Mouse (Mus musculus): ENCODE results near the gene Cdc20. TPM values are rescaled to one million over a fixed set of nuclear protein-coding genes. Genes with fewer than 3 reads are reported as not detected.

Gene Cdc20
- polyA plus RNA-seq, 1 experiment from 2014 or later = 23.4 TPM

DNA sequence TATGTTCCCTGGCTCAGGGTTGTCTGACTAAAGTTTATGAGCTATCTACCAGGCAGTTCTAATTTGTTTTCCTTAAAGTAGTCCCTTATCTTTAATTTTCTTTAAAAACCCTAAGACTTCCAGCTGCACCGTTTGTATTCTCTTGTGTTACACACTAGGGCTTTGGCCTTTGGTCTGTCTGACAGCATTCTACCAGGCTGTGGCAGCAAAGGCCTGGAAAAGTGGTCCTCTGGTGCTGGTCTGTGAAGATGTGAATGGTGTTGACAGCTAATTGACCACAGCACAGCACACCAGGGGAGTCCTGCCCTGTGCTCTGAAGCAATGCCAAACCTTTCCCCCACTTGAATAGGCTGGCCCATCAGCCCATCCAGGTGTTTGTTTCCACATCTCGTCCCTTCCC lies 21.4 kb downstream of the Cdc20 start:
- Histone ChIP-seq H3K9me3 (replicated peaks) (no peaks in the 10 kb centered on the region), H3K4me3 (replicated peaks) (no peak overlapping the region), H3K4me2 (no peak overlapping the region), H3K27ac (replicated peaks) (no peak overlapping the region), H3K9ac (replicated peaks) (no peak overlapping the region), H3K27me3 (replicated peaks) (no peaks in the 10 kb centered on the region), H3K36me3 (peaks cover 87% of the 10 kb centered on the region), H3K4me1 (peaks cover 1% of the 10 kb centered on the region; the same call in 1 of the 2 replicates)
- ATAC-seq (ENCODE audit: low FRiP score) = no peak
- 88% methylated on average over 2 of the region's 2 CpGs for WGBS

DNA sequence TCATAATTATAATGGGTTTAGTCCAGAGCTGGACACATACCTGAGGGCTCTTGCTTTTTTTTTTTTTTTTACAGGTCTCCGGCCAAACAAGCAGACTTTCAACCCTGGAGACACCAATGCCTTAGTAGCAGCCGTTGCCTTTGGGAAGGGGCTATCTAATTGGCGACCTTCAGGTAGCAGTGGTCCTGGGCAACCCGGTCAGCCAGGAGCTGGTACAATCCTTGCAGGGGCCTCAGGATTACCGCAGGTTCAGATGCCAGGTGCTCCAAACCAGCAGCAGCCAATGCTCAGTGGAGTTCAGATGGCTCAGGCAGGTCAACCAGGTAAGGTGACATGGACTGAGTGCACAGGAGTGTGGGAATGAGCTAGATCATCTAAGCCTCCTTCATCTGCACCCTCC lies 23.6 kb downstream of the Cdc20 start:
- Histone ChIP-seq H3K4me2 (no peak overlapping the region), H3K9me3 (replicated peaks) (no peaks in the 10 kb centered on the region), H3K4me1 (peaks cover 15% of the 10 kb centered on the region), H3K9ac (replicated peaks) (no peak overlapping the region), H3K27me3 (replicated peaks) (no peaks in the 10 kb centered on the region), H3K36me3 (peaks cover 69% of the 10 kb centered on the region), H3K4me3 (replicated peaks) (no peak overlapping the region), H3K27ac (replicated peaks) (no peak overlapping the region)
- ATAC-seq (ENCODE audit: low FRiP score) = no peak
- WGBS = 94% methylated on average over 5 of the region's 5 CpGs

DNA sequence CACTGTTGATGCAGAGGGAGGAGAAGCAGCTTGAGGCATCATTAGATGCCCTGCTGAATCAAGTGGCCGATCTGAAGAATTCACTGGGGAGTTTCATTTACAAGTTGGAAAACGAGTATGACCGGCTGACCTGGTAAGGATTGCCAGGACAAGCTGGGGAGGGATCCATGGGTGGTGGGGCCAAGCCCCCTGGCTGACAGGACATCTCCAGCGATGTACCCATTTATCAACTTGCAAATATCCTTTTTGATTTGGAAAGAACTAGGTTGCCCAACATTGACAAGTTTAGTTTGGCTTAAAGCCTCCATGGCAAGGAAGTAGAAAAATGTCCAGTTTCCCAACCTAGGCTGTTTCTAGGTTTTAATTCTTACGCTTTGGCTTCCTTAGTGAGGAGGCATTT lies 26.3 kb downstream of the Cdc20 start:
- WGBS = 96% methylated on average over 5 of the region's 5 CpGs
- Histone ChIP-seq H3K4me3 (replicated peaks) (no peak overlapping the region), H3K4me1 (peaks cover 28% of the 10 kb centered on the region), H3K27me3 (replicated peaks) (no peaks in the 10 kb centered on the region), H3K36me3 (peaks cover 46% of the 10 kb centered on the region), H3K27ac (replicated peaks) (no peak overlapping the region), H3K9me3 (replicated peaks) (no peaks in the 10 kb centered on the region), H3K4me2 (no peak overlapping the region), H3K9ac (replicated peaks) (no peak overlapping the region)
- ATAC-seq (ENCODE audit: low FRiP score) = no peak

DNA sequence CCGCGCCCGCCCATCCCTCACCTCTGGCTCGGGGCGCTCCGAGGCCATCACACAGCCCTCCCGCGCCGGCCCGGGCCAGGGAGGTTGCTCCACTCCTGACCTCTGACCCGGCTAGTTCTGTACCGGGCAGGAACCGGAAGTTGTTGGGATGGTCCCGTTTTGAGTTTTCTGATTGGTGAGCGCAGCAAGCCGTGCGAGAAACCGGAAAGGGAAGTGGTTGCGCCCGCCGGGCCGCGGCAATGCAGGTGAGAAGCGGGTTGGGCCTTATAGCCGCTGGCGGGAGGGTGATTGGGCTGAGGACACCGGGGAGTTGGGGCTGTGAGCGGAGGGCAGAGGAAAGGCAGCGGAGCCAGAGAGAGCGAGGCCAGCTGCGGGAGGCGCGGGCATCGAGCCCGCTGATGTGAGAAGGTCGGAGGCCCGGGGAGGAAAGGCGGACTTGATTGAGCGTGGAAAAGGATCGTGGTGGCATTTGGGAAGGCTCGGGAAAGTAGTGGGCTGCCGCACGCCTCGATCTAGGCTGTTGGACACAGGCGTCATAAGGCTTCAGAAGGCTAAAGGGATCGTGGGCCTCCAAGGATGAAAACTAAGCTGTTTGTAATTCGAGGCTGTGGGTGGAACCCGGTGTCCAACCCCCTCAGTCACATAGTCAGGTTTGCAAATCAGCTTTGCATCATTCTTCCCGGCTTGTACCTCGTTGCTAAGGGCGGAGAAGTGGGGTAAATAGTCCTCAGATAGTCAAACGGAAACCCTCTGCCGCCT lies 27.8 kb downstream of the Cdc20 start, which contains the start of the genes Szt2 and Med8:
Szt2 (minus strand) TSS at position 132 of the 759 bp plus-strand sequence.
Med8 (plus strand) TSS at position 196 of the 759 bp plus-strand sequence.
- peaks cover 40% of the 10 kb centered on the region for H3K36me3 ChIP-seq
- WGBS = under 1% methylated on average over 53 of the region's 53 CpGs

DNA sequence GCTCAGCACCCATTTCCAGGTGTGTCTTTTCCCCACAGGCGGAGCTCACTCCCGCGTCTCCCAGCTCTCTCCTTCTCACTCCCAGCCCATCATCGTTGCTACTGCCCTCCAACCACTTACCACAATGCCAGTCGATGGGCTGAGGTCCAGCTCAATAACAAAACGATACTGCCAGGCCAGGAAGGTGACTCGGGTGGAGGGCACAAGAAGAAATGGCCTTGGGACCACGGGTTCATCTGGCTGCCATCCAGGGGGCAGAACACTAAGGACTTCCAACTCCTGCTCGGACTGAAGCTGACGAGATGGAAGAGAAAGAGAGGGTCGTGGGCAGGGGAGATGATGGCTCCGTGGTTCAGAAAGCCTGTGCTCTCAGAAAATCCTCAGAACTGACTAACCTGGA lies 34.5 kb downstream of the Cdc20 start:
- H3K9me3 ChIP-seq (replicated peaks) = no peaks in the 10 kb centered on the region
- no peak for ATAC-seq (ENCODE audit: low FRiP score)
- no peak overlapping the region for H3K9ac ChIP-seq (replicated peaks)
- peaks cover 4% of the 10 kb centered on the region for H3K4me1 ChIP-seq
- H3K27me3 ChIP-seq (replicated peaks) = no peaks in the 10 kb centered on the region
- no peak overlapping the region for H3K4me2 ChIP-seq
- peaks cover 64% of the 10 kb centered on the region for H3K36me3 ChIP-seq
- WGBS = 93% methylated on average over 12 of the region's 12 CpGs
- H3K4me3 ChIP-seq (replicated peaks) = no peak overlapping the region
- H3K27ac ChIP-seq (replicated peaks) = no peak overlapping the region

More for the DNA sequence above, 27.8 kb downstream of the Cdc20 start, which contains the start of the genes Szt2 and Med8:
- Histone ChIP-seq H3K27ac (replicated peaks) (peak within 1 kb of the TSS; percentile 80), H3K4me3 (replicated peaks) (peak within 1 kb of the TSS; percentile 93), H3K9me3 (replicated peaks) (no peaks in the 10 kb centered on the region), H3K4me2 (peak within 1 kb of the TSS; percentile 85), H3K4me1 (peaks cover 28% of the 10 kb centered on the region), H3K27me3 (replicated peaks) (no peaks in the 10 kb centered on the region), H3K9ac (replicated peaks) (peak within 1 kb of the TSS; percentile 89)
- ATAC-seq (ENCODE audit: low FRiP score) = peak; percentile 96

DNA sequence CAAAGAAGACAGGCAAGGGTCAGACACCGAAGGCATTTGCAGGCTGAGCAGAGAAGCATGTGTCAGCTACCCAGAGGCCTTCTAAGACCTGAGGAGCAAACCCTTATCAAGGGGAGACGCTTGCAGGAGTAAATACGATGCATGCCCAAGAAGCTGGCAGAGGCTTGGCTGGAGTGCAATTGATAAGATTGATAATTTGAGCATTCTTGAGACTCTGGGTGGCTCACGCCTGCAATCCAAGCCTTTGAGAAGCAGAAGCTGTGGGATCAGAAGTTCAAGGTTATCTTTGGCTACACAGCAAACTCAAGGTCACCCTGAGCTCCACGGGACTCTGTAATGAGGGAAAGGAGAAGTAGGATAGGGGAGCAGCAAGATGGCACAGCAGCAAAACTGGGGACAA lies 35.2 kb downstream of the Cdc20 start:
- no peaks in the 10 kb centered on the region for H3K9me3 ChIP-seq (replicated peaks)
- 94% methylated on average over 5 of the region's 5 CpGs for WGBS
- no peak for ATAC-seq (ENCODE audit: low FRiP score)
- H3K4me1 ChIP-seq = no peaks in the 10 kb centered on the region
- H3K9ac ChIP-seq (replicated peaks) = no peak overlapping the region
- no peak overlapping the region for H3K4me2 ChIP-seq
- H3K4me3 ChIP-seq (replicated peaks) = no peak overlapping the region
- H3K36me3 ChIP-seq = peaks cover 72% of the 10 kb centered on the region
- no peak overlapping the region for H3K27ac ChIP-seq (replicated peaks)
- no peaks in the 10 kb centered on the region for H3K27me3 ChIP-seq (replicated peaks)

DNA sequence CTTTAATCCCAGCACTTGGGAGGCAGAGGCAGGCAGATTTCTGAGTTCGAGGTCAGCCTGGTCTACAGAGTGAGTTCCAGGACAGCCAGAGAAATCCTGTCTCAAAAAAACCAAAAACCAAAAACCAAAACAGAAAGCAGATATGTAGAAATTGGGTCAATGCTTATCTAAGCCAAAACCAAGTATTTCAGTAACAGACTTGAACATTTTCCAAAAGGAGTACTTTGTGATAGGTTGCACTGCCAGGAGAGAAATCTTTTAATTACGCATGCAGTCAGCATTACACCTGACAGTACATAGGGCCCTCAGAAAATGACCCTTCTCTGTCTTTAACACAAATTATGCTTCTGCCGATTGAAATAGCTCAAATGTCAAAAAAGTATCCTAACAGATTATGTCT lies 35.7 kb downstream of the Cdc20 start:
- Histone ChIP-seq H3K4me1 (no peaks in the 10 kb centered on the region), H3K27me3 (replicated peaks) (no peaks in the 10 kb centered on the region), H3K4me3 (replicated peaks) (no peak overlapping the region), H3K36me3 (peaks cover 77% of the 10 kb centered on the region), H3K9ac (replicated peaks) (no peak overlapping the region), H3K27ac (replicated peaks) (no peak overlapping the region), H3K4me2 (no peak overlapping the region), H3K9me3 (replicated peaks) (no peaks in the 10 kb centered on the region)
- WGBS = 91% methylated on average over 3 of the region's 3 CpGs
- no peak for ATAC-seq (ENCODE audit: low FRiP score)

DNA sequence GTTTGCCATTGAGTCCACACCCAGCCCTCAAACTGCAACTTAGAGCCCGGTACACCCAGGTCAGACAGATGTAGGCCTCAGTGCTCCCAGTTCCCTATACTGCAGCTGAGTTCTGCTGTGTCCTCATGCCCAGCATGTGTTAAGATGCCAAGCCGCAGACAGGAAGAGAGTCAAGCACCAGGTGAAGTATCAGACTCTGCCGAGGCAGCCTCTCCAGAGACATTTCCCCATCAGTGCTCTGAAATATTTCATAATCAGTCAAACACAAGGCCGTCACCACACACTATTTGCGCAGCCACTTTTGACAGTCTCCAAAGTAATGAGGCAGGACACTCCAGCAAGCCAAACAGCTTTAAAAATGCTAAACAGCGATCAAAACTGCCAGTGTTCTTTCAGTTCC lies 38.8 kb downstream of the Cdc20 start:
- Histone ChIP-seq H3K4me3 (replicated peaks) (no peak overlapping the region), H3K9me3 (replicated peaks) (no peaks in the 10 kb centered on the region), H3K9ac (replicated peaks) (no peak overlapping the region), H3K27me3 (replicated peaks) (no peaks in the 10 kb centered on the region), H3K4me2 (no peak overlapping the region), H3K4me1 (no peaks in the 10 kb centered on the region), H3K27ac (replicated peaks) (no peak overlapping the region), H3K36me3 (peaks cover 96% of the 10 kb centered on the region)
- WGBS = 96% methylated on average over 6 of the region's 6 CpGs
- ATAC-seq (ENCODE audit: low FRiP score) = no peak

DNA sequence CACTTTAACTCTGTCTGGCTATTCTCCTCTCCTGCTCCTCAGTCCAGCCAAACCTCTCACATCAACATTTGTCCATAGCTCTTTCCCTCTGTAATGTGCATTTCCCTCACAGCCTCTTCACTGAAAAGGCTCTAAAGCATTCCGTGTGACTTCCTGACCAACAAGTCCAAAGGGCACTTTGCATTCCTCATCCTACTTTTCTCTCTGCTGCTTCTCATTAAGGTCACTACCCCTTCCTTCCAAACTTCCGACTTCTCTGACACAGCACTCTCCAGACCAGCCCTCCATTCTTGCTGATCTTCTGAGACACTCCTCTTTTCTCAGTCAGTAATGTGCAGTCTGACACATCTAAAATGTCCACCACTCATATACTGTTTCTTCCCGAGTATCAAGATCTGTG lies 40.7 kb downstream of the Cdc20 start:
- H3K27ac ChIP-seq (replicated peaks) = no peak overlapping the region
- no peak overlapping the region for H3K4me3 ChIP-seq (replicated peaks)
- H3K27me3 ChIP-seq (replicated peaks) = no peaks in the 10 kb centered on the region
- no peak for ATAC-seq (ENCODE audit: low FRiP score)
- no peaks in the 10 kb centered on the region for H3K4me1 ChIP-seq
- H3K36me3 ChIP-seq = peaks cover 97% of the 10 kb centered on the region
- no peak overlapping the region for H3K9ac ChIP-seq (replicated peaks)
- H3K9me3 ChIP-seq (replicated peaks) = no peaks in the 10 kb centered on the region
- H3K4me2 ChIP-seq = no peak overlapping the region
- WGBS = 82% methylated on average over 3 of the region's 3 CpGs

DNA sequence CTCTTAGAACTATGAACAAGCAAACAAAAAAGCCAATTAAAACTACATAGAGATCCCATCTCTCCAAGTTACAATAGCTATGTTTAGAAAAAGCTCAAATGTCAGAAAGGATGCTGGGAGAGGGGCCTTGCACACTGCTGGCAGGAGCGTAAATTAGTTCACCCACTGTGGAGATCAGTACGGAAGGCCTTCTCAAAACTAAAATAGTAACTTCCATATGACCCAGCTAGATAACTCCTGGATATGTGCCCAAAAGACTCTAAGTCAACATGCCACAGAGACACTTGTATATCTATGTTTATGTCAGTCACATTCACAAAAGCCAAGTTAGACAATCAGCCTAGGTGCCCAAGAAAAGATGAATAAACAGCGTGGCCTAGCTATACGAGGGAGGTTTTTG lies 41.9 kb downstream of the Cdc20 start:
- Histone ChIP-seq H3K4me2 (no peak overlapping the region), H3K27ac (replicated peaks) (no peak overlapping the region), H3K4me3 (replicated peaks) (no peak overlapping the region), H3K4me1 (no peaks in the 10 kb centered on the region), H3K9me3 (replicated peaks) (no peaks in the 10 kb centered on the region), H3K36me3 (peaks cover 97% of the 10 kb centered on the region), H3K27me3 (replicated peaks) (no peaks in the 10 kb centered on the region), H3K9ac (replicated peaks) (no peak overlapping the region)
- WGBS = 88% methylated on average over 4 of the region's 4 CpGs
- no peak for ATAC-seq (ENCODE audit: low FRiP score)

DNA sequence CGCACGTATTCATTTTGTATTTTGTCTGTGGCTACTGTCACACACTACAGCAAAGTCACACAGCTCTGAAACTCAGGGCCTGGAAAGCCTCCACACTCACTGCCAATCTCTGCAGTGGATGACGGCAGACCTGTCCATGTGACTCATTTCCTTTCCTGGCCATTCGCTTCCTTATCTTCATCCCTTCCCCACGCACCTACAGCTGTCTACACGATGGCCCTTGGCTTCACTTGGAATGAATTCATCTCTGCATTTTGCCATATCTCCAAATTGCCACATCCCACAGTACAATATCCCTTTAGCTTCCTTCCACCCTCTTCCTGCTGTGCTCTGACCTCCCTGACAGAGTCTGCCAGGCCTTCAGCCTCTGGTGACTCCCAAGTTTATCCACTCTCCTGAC lies 42.6 kb downstream of the Cdc20 start:
- Histone ChIP-seq H3K36me3 (peaks cover 98% of the 10 kb centered on the region), H3K9me3 (replicated peaks) (no peaks in the 10 kb centered on the region), H3K4me3 (replicated peaks) (no peak overlapping the region), H3K27me3 (replicated peaks) (no peaks in the 10 kb centered on the region), H3K27ac (replicated peaks) (no peak overlapping the region), H3K4me2 (no peak overlapping the region), H3K9ac (replicated peaks) (no peak overlapping the region), H3K4me1 (no peaks in the 10 kb centered on the region)
- no peak for ATAC-seq (ENCODE audit: low FRiP score)
- WGBS = 96% methylated on average over 6 of the region's 6 CpGs

DNA sequence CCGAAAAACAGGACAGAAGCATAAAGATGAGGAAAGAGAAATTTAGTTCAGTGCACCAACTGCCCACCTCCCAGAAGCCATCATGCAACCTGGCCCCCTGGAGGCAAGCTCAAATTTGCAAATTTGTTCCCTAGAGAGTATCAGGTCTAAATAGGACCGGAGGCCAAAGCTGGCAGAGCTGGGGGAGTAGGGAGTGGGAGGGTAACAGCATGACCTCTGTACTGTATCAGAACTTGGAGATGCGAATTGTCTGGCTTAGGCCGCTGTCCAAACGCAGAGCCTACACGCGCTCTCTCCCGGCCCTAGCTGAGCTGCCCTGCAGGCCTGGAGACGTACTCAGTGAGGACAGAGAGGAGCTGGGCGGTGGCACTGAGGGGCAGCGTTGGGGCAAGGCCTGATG lies 47.0 kb downstream of the Cdc20 start:
- H3K9me3 ChIP-seq (replicated peaks) = no peaks in the 10 kb centered on the region
- no peak overlapping the region for H3K9ac ChIP-seq (replicated peaks)
- H3K4me2 ChIP-seq = no peak overlapping the region
- no peak for ATAC-seq (ENCODE audit: low FRiP score)
- H3K27me3 ChIP-seq (replicated peaks) = no peaks in the 10 kb centered on the region
- no peak overlapping the region for H3K4me3 ChIP-seq (replicated peaks)
- 97% methylated on average over 11 of the region's 11 CpGs for WGBS
- H3K36me3 ChIP-seq = peaks cover 99% of the 10 kb centered on the region
- H3K27ac ChIP-seq (replicated peaks) = no peak overlapping the region
- H3K4me1 ChIP-seq = no peaks in the 10 kb centered on the region

All from neural tube, embryonic 15.5 days (tissue).